Mouse (Mus musculus): ENCODE results near the gene Dpp9. TPM values are rescaled to one million over a fixed set of nuclear protein-coding genes. Genes with fewer than 3 reads are reported as not detected.

The Dpp9 gene
- total RNA-seq, 1 experiment from 2014 or later = 13.8 TPM

DNA sequence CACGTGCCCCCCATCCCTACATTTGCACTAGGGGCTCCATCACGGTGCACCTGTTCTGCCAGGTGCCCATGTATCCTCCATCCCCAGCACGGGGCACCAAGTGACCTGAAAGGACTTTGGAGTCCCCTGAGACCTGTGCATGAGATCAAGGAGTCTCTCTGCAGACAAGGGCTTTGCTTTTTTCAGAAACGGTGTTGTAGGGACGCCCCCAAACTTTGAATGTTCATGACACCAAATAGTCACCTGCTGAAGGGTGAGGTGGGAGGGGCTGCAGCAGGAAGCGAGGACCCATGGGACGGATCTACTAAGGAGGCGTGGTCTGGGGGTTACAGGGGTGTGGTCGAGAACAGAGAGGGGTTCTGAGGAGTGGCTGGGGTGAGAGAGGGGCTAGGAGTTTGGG is 70.4 kb downstream of the Dpp9 start:
- ATAC-seq (replicated peaks; ENCODE audit: low read depth, poor library complexity, severe bottlenecking) = no peak

DNA sequence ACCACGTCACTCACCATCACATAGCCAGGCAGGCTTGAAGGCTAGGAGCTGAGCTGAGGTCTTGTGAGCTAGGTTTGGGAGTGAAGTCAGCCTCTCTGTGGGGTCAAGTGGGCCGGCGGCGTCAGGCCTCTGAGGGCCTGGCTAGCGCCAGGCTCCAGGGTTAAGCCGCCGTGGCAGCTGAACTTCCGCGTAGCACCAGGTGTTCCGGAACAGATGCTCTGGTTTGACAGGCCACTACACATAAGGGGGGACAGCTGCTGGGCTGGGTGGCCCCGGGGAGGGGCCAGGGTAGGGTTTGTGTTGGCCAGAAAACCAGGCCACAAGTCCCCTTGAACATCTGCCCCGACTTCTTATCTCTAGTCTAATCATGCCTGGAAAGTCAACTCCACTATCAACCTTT is 71.3 kb downstream of the Dpp9 start:
- no peak for ATAC-seq (replicated peaks; ENCODE audit: low read depth, poor library complexity, severe bottlenecking)

GRCm38 (mm10) chr17:56146131-56146530 is 72.6 kb downstream of the Dpp9 start:
- no peak for ATAC-seq (replicated peaks; ENCODE audit: low read depth, poor library complexity, severe bottlenecking)

GRCm38 (mm10) chr17:56144546-56144945 is 74.2 kb downstream of the Dpp9 start:
- no peak for ATAC-seq (replicated peaks; ENCODE audit: low read depth, poor library complexity, severe bottlenecking)

- ATAC-seq (replicated peaks; ENCODE audit: low read depth, poor library complexity, severe bottlenecking) = no peak; the same call in 1 of the 2 replicates
Measured at GRCm38 (mm10) chr17:56141702-56142605, 76.8 kb downstream of the Dpp9 start.

- ATAC-seq (replicated peaks; ENCODE audit: low read depth, poor library complexity, severe bottlenecking) = peak; percentile 52
Measured at GRCm38 (mm10) chr17:56139858-56140595, 78.7 kb downstream of the Dpp9 start, which contains the start of gene Sema6b. Sema6b (minus strand) TSS chr17:56140343.

- ATAC-seq (replicated peaks; ENCODE audit: low read depth, poor library complexity, severe bottlenecking) = no peak
Measured at GRCm38 (mm10) chr17:56139355-56139754, 79.3 kb downstream of the Dpp9 start.

GRCm38 (mm10) chr17:56137839-56138613 is 80.7 kb downstream of the Dpp9 start:
- no peak for ATAC-seq (replicated peaks; ENCODE audit: low read depth, poor library complexity, severe bottlenecking)

Other genes with a start within 250 kb of the Dpp9 start
- not detected in 2 replicates for gene Shd, start 248.4 kb downstream of the Dpp9 start, total RNA-seq (2017)
- gene Fsd1, start 232.4 kb downstream of the Dpp9 start, total RNA-seq (2017) = not detected in 2 replicates
- gene Stap2, start 213.3 kb downstream of the Dpp9 start, total RNA-seq (2017) = 0.53 TPM in 1 of 2 replicates, not detected in the other
- 33.4 and 70.7 TPM in 2 replicates for gene Mpnd, start 213.2 kb downstream of the Dpp9 start, total RNA-seq (2017)
- gene Sh3gl1, start 182.3 kb downstream of the Dpp9 start, total RNA-seq (2017) = 27.9 and 30.1 TPM in 2 replicates
- gene Chaf1a, start 178.5 kb downstream of the Dpp9 start, total RNA-seq (2017) = 33.6 and 35.6 TPM in 2 replicates
- 20.0 and 28.2 TPM in 2 replicates for gene Ubxn6, start 143.9 kb downstream of the Dpp9 start, total RNA-seq (2017)
- 70.4 and 79.9 TPM in 2 replicates for gene Hdgfl2, start 139.3 kb downstream of the Dpp9 start, total RNA-seq (2017)
- not detected in 2 replicates for gene Plin4, start 109.1 kb downstream of the Dpp9 start, total RNA-seq (2017)
- not detected in 2 replicates for gene Plin5, start 101.3 kb downstream of the Dpp9 start, total RNA-seq (2017)
- gene Lrg1, start 96.9 kb downstream of the Dpp9 start, total RNA-seq (2017) = 0.14 TPM in 1 of 2 replicates, not detected in the other
- gene Sema6b, start 78.6 kb downstream of the Dpp9 start, total RNA-seq (2017) = 2.8 TPM in 2 replicates
- 3.2 and 3.7 TPM in 2 replicates for gene Tnfaip8l1, start 56.4 kb downstream of the Dpp9 start, total RNA-seq (2017)
- 28.4 and 33.3 TPM in 2 replicates for gene Mydgf, start 35.0 kb downstream of the Dpp9 start, total RNA-seq (2017)
- gene Fem1a, start 37.9 kb upstream of the Dpp9 start, total RNA-seq (2017) = 15.1 and 17.1 TPM in 2 replicates
- gene Ticam1, start 57.9 kb upstream of the Dpp9 start, total RNA-seq (2017) = 4.1 and 4.6 TPM in 2 replicates
- 8.7 and 11.6 TPM in 2 replicates for gene Plin3, start 74.0 kb upstream of the Dpp9 start, total RNA-seq (2017)
- gene Arrdc5, start 81.4 kb upstream of the Dpp9 start, total RNA-seq (2017) = not detected in 2 replicates
- 142 and 165 TPM in 2 replicates for gene Uhrf1, start 84.4 kb upstream of the Dpp9 start, total RNA-seq (2017)
- 7.2 and 17.0 TPM in 2 replicates for gene Kdm4b, start 107.2 kb upstream of the Dpp9 start, total RNA-seq (2017)

All from common myeloid progenitor, adult 5-6 weeks (primary cell).